Mouse (Mus musculus) ES-E14 (cell line): ENCODE measurements around the gene Clcnkb.

Experiments
- CHD2 ChIP-seq: IDR thresholded peaks from 2 replicates; pipeline ENCODE4 v1.6.1; 2014; ENCODE audit warnings: mild to moderate bottlenecking, low read depth, low read length, inconsistent platforms
- MAFK ChIP-seq: IDR thresholded peaks from 2 replicates; pipeline ENCODE4 v1.6.1; 2014; ENCODE audit warnings: mild to moderate bottlenecking, low read depth, low read length, inconsistent platforms; ENCODE audit not compliant: insufficient read depth
- ZC3H11A ChIP-seq: IDR thresholded peaks from 2 replicates; pipeline ENCODE4 v1.6.1; 2012; ENCODE audit warnings: low read depth, mild to moderate bottlenecking, inconsistent platforms, low read length, borderline replicate concordance
- ZNF384 ChIP-seq: IDR thresholded peaks from 2 replicates; pipeline ENCODE4 v1.6.1; 2012; ENCODE audit warnings: low read depth, low read length, inconsistent platforms

DNA sequence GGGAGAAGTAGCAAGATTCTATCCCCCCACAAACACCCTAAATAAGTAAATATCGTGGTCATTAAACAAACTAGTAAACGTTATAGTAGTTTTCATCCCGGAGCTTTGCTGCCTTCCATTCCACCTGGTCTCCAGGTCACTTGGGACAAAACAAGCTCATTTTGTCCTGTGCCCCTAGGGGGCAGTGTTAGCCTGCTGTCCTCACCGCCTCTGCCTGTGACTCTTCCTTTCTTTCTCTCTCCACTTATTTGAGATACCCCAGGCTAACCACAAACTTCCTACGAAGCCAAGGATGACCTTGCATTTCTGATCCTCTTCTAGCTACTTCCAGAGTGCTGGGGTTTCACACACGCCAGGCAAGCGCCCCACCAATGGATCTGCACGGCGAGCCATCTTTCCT is 15.2 kb upstream of the Clcnkb start:
- TF ChIP-seq MAFK: no peak
- no peak for TF ChIP-seq CHD2
- no peak for TF ChIP-seq ZNF384
- no peak for TF ChIP-seq ZC3H11A
